Mouse (Mus musculus) layer of hippocampus, adult 9-11 months (tissue): ENCODE results near the gene Pigq.

ENCODE experiments used
- DNase-seq: peaks from one replicate; pipeline ENCODE4 v3.0.0; 2022

The Pigq gene

GRCm38 (mm10) chr17:25919786-25920642, 24.7 kb downstream of the Pigq start:
- peak; percentile 100 for DNase-seq

- peak; percentile 62 for DNase-seq
Observed at GRCm38 (mm10) chr17:25919144-25919785, 25.5 kb downstream of the Pigq start, which contains the start of gene Rab40c. Gene Rab40c, minus strand, starts transcription at chr17:25919727.

- DNase-seq, result no peak
Observed at GRCm38 (mm10) chr17:25918037-25918750, 26.5 kb downstream of the Pigq start.

GRCm38 (mm10) chr17:25916931-25917647, 27.6 kb downstream of the Pigq start:
- no peak for DNase-seq

GRCm38 (mm10) chr17:25914295-25914694, 30.4 kb downstream of the Pigq start:
- no peak for DNase-seq

- DNase-seq, result no peak
Observed at GRCm38 (mm10) chr17:25913877-25914275, 30.9 kb downstream of the Pigq start.

- DNase-seq, result peak; percentile 89
Observed at GRCm38 (mm10) chr17:25913186-25913876, 31.4 kb downstream of the Pigq start.

- DNase-seq, result peak; percentile 35
Observed at GRCm38 (mm10) chr17:25911816-25912215, 32.9 kb downstream of the Pigq start.

GRCm38 (mm10) chr17:25907640-25908039, 37.1 kb downstream of the Pigq start:
- DNase-seq, result no peak

- no peak for DNase-seq
Observed at GRCm38 (mm10) chr17:25903061-25903460, 41.7 kb downstream of the Pigq start.

GRCm38 (mm10) chr17:25900193-25900592, 44.5 kb downstream of the Pigq start:
- no peak for DNase-seq

- no peak for DNase-seq
Observed at GRCm38 (mm10) chr17:25895891-25896290, 48.8 kb downstream of the Pigq start.

- no peak for DNase-seq
Observed at GRCm38 (mm10) chr17:25895415-25895814, 49.3 kb downstream of the Pigq start.

- no peak for DNase-seq
Observed at GRCm38 (mm10) chr17:25893975-25894617, 50.6 kb downstream of the Pigq start.

GRCm38 (mm10) chr17:25888837-25889236, 55.9 kb downstream of the Pigq start:
- DNase-seq, result no peak

GRCm38 (mm10) chr17:25887467-25887866, 57.3 kb downstream of the Pigq start:
- DNase-seq, result no peak

- DNase-seq, result no peak
Observed at GRCm38 (mm10) chr17:25886806-25887205, 57.9 kb downstream of the Pigq start.

- DNase-seq, result no peak
Observed at GRCm38 (mm10) chr17:25885636-25886035, 59.1 kb downstream of the Pigq start.

- DNase-seq, result no peak
Observed at GRCm38 (mm10) chr17:25883824-25884223, 60.9 kb downstream of the Pigq start.

GRCm38 (mm10) chr17:25883268-25883667, 61.5 kb downstream of the Pigq start:
- no peak for DNase-seq

GRCm38 (mm10) chr17:25882306-25882705, 62.4 kb downstream of the Pigq start:
- no peak for DNase-seq

GRCm38 (mm10) chr17:25881691-25882090, 63.0 kb downstream of the Pigq start:
- no peak for DNase-seq
